Mouse (Mus musculus) G1E (cell line): ENCODE measurements around the gene Hopx.

ENCODE experiments used
- CTCF ChIP-seq: IDR thresholded peaks from 2 replicates; pipeline ENCODE4 v1.5.1; 2012; ENCODE audit warnings: low read depth, low read length, inconsistent platforms, mixed read lengths
- GATA1 ChIP-seq: IDR thresholded peaks from 2 replicates; pipeline ENCODE4 v1.6.1; 2012; ENCODE audit warnings: borderline replicate concordance, low read length, inconsistent platforms, mixed read lengths
- TAL1 ChIP-seq: conservative IDR thresholded peaks from 2 replicates; pipeline ENCODE4 v1.6.1; 2012; ENCODE audit warnings: low read depth, low read length, inconsistent platforms, mixed read lengths

DNA sequence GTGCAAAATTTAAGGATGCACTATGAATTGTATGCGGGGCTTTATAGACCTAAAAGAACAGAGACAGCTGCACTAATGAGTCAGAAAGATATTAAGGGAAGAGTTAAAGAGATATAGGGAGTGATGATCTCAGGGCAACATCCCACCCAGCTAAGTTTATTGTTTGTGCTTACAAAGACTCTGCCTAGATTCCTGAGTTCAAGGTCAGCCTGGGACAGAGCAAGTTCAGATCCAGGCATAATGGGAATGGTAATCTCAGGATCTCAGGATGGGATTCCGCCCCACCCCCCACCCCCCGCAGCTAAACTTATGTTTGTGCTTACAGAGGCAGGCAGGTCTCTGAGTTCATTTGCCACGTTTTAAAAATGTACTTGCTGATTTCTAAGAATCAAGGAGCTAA lies 13.9 kb upstream of the Hopx start:
- TF ChIP-seq CTCF (no peak), GATA1 (no peak), TAL1 (no peak)
